Mouse (Mus musculus) hindbrain, embryonic 16.5 days (tissue): Measurements from ENCODE around the gene Cd70. TPM values are rescaled to one million over a fixed set of nuclear protein-coding genes. Genes with fewer than 3 reads are reported as not detected.

Experiments used
- ATAC-seq: fragments of 200-750 bp; cut with Nextera tagmentation; 2 replicates; pipeline ENCODE4 v1.8.0; 2017; ENCODE audit warnings: moderate TSS enrichment, moderate library complexity
- H3K27ac ChIP-seq: fragments of 300-500 bp; sonication (generic); 2 replicates; pipeline ENCODE4 v1.5.1; 2014; ENCODE audit warnings: low read depth, mild to moderate bottlenecking, control low read depth, low read length, moderate library complexity
- H3K27me3 ChIP-seq: fragments of 300-500 bp; sonication (generic); replicated peaks from 2 replicates; pipeline ENCODE4 v1.6.1; 2014; ENCODE audit warnings: low read length; ENCODE audit not compliant: control insufficient read depth, insufficient read depth
- H3K36me3 ChIP-seq: fragments of 300-500 bp; sonication (generic); 2 replicates; pipeline ENCODE4 v1.6.1; 2014; ENCODE audit warnings: mild to moderate bottlenecking, low read length, moderate library complexity, mixed read lengths; ENCODE audit not compliant: control insufficient read depth, insufficient read depth
- H3K4me1 ChIP-seq: fragments of 300-500 bp; sonication (generic); 2 replicates; pipeline ENCODE4 v1.6.1; 2014; ENCODE audit warnings: low read depth, low read length; ENCODE audit not compliant: control insufficient read depth, insufficient read depth
- H3K4me2 ChIP-seq: fragments of 300-500 bp; sonication (generic); 2 replicates; pipeline ENCODE4 v1.6.1; 2014; ENCODE audit warnings: mild to moderate bottlenecking, low read length, control low read depth, moderate library complexity
- H3K4me3 ChIP-seq: fragments of 300-500 bp; sonication (generic); 2 replicates; pipeline ENCODE4 v1.5.1; 2014; ENCODE audit warnings: mild to moderate bottlenecking, low read length, control low read depth, moderate library complexity
- H3K9ac ChIP-seq: fragments of 300-500 bp; sonication (generic); 2 replicates; pipeline ENCODE4 v1.6.1; 2014; ENCODE audit warnings: low read depth, mild to moderate bottlenecking, control low read depth, low read length, moderate library complexity
- H3K9me3 ChIP-seq: fragments of 300-500 bp; sonication (generic); 2 replicates; pipeline ENCODE4 v1.6.1; 2014; ENCODE audit warnings: mild to moderate bottlenecking, low read length, moderate library complexity; ENCODE audit not compliant: control insufficient read depth
- WGBS: fragments of 180-500 bp; shearing (Covaris S2); extraction: QIAGEN DNeasy Blood & Tissue Kit; methylation state at CpG from one replicate; pipeline ENCODE4 v1.1.7; 2014; 5-methylcytosine and 5-hydroxymethylcytosine counted together
- polyA plus RNA-seq: library from polyadenylated mRNA; unstranded; fragments of >200 nt; fragmentation: Nextera tagmentation; extraction: Ambion mirVana; gene quantifications from 2 replicates; pipeline ENCODE4 v1.2.1, GENCODE M21; 2015

The Cd70 gene
- polyA plus RNA-seq, 1 experiment from 2014 or later = 2.1 TPM

- Histone ChIP-seq H3K4me2 (no peak overlapping the region), H3K9ac (no peak overlapping the region), H3K27ac (no peak overlapping the region), H3K4me1 (no peaks in the 10 kb centered on the region), H3K4me3 (no peak overlapping the region), H3K9me3 (no peaks in the 10 kb centered on the region), H3K27me3 (no peaks in the 10 kb centered on the region), H3K36me3 (no peaks in the 10 kb centered on the region)
- WGBS = 97% methylated on average over 2 of the region's 2 CpGs
- ATAC-seq = no peak
These were observed 27.7 kb downstream of the Cd70 start for GRCm38 (mm10) chr17:57121856-57122255.

- Histone ChIP-seq H3K9ac (no peak overlapping the region), H3K4me3 (no peak overlapping the region), H3K4me2 (peak overlapping the region; percentile 1; the same call in 1 of the 2 replicates), H3K4me1 (no peaks in the 10 kb centered on the region), H3K36me3 (no peaks in the 10 kb centered on the region), H3K9me3 (no peaks in the 10 kb centered on the region), H3K27ac (no peak overlapping the region), H3K27me3 (no peaks in the 10 kb centered on the region)
- 1% methylated on average over 11 of the region's 11 CpGs for WGBS
- peak; percentile 48; the same call in 1 of the 2 replicates for ATAC-seq
These were observed 30.8 kb downstream of the Cd70 start for GRCm38 (mm10) chr17:57118524-57119349.

GRCm38 (mm10) chr17:57116801-57117200 is 32.8 kb downstream of the Cd70 start:
- no peak for ATAC-seq
- Histone ChIP-seq H3K4me3 (no peak overlapping the region), H3K9ac (no peak overlapping the region), H3K4me2 (no peak overlapping the region), H3K9me3 (no peaks in the 10 kb centered on the region), H3K27ac (no peak overlapping the region), H3K36me3 (no peaks in the 10 kb centered on the region), H3K4me1 (no peaks in the 10 kb centered on the region), H3K27me3 (no peaks in the 10 kb centered on the region)
- WGBS = 88% methylated on average over 2 of the region's 2 CpGs

GRCm38 (mm10) chr17:57112768-57113474 is 36.7 kb downstream of the Cd70 start:
- no peak overlapping the region for H3K4me3 ChIP-seq
- ATAC-seq = no peak
- no peak overlapping the region for H3K27ac ChIP-seq
- no peaks in the 10 kb centered on the region for H3K4me1 ChIP-seq
- 94% methylated on average over 10 of the region's 10 CpGs for WGBS
- no peak overlapping the region for H3K9ac ChIP-seq
- no peaks in the 10 kb centered on the region for H3K36me3 ChIP-seq
- H3K9me3 ChIP-seq = no peaks in the 10 kb centered on the region
- no peak overlapping the region for H3K4me2 ChIP-seq
- no peaks in the 10 kb centered on the region for H3K27me3 ChIP-seq

GRCm38 (mm10) chr17:57110005-57110404 is 39.6 kb downstream of the Cd70 start:
- no peaks in the 10 kb centered on the region for H3K36me3 ChIP-seq
- 82% methylated on average over 1 of the region's 1 CpGs for WGBS
- no peak for ATAC-seq
- H3K9me3 ChIP-seq = no peaks in the 10 kb centered on the region
- no peak overlapping the region for H3K27ac ChIP-seq
- no peak overlapping the region for H3K9ac ChIP-seq
- peaks cover 4% of the 10 kb centered on the region; the same call in 1 of the 2 replicates for H3K4me1 ChIP-seq
- H3K27me3 ChIP-seq = no peaks in the 10 kb centered on the region
- no peak overlapping the region for H3K4me3 ChIP-seq
- no peak overlapping the region for H3K4me2 ChIP-seq

- Histone ChIP-seq H3K27me3 (no peaks in the 10 kb centered on the region), H3K9me3 (no peaks in the 10 kb centered on the region), H3K4me1 (peaks cover 10% of the 10 kb centered on the region; the same call in 1 of the 2 replicates), H3K36me3 (no peaks in the 10 kb centered on the region), H3K4me3 (no peak overlapping the region), H3K9ac (no peak overlapping the region), H3K4me2 (no peak overlapping the region), H3K27ac (no peak overlapping the region)
- ATAC-seq = no peak
- 60% methylated on average over 5 of the region's 5 CpGs for WGBS
These were observed 40.9 kb downstream of the Cd70 start for GRCm38 (mm10) chr17:57108666-57109171.

- no peak overlapping the region for H3K4me3 ChIP-seq
- H3K4me1 ChIP-seq = peaks cover 10% of the 10 kb centered on the region; the same call in 1 of the 2 replicates
- no peak overlapping the region for H3K4me2 ChIP-seq
- H3K36me3 ChIP-seq = no peaks in the 10 kb centered on the region
- no peak for ATAC-seq
- H3K27me3 ChIP-seq = no peaks in the 10 kb centered on the region
- no peak overlapping the region for H3K9ac ChIP-seq
- no peak overlapping the region for H3K27ac ChIP-seq
- H3K9me3 ChIP-seq = no peaks in the 10 kb centered on the region
- 82% methylated on average over 7 of the region's 7 CpGs for WGBS
These were observed 41.4 kb downstream of the Cd70 start for GRCm38 (mm10) chr17:57108040-57108665.

GRCm38 (mm10) chr17:57107064-57107463 is 42.5 kb downstream of the Cd70 start:
- Histone ChIP-seq H3K9me3 (no peaks in the 10 kb centered on the region), H3K36me3 (no peaks in the 10 kb centered on the region), H3K27me3 (no peaks in the 10 kb centered on the region), H3K27ac (no peak overlapping the region), H3K4me1 (peaks cover 10% of the 10 kb centered on the region; the same call in 1 of the 2 replicates), H3K4me3 (no peak overlapping the region), H3K4me2 (no peak overlapping the region; the same call in 1 of the 2 replicates), H3K9ac (no peak overlapping the region)
- ATAC-seq = no peak
- WGBS = 88% methylated on average over 5 of the region's 5 CpGs

GRCm38 (mm10) chr17:57106035-57106368 is 43.6 kb downstream of the Cd70 start:
- Histone ChIP-seq H3K4me3 (peak overlapping the region; percentile 72), H3K27me3 (no peaks in the 10 kb centered on the region), H3K9ac (peak overlapping the region; percentile 73), H3K4me1 (peaks cover 10% of the 10 kb centered on the region; the same call in 1 of the 2 replicates), H3K36me3 (no peaks in the 10 kb centered on the region), H3K27ac (no peak overlapping the region), H3K4me2 (peak overlapping the region; percentile 82), H3K9me3 (no peaks in the 10 kb centered on the region)
- ATAC-seq = peak; percentile 9; the same call in 1 of the 2 replicates
- 6% methylated on average over 9 of the region's 9 CpGs for WGBS
